Mouse (Mus musculus) G1E (cell line): ENCODE measurements around the gene Tas1r1. TPM values are rescaled to one million over a fixed set of nuclear protein-coding genes. Genes with fewer than 3 reads are reported as not detected.

Experiments
- ATAC-seq: 2 replicates; pipeline ENCODE4 v1.8.0; 2016; ENCODE audit warnings: mild to moderate bottlenecking; ENCODE audit not compliant: insufficient number of reproducible peaks, poor library complexity, low FRiP score, severe bottlenecking; ENCODE audit errors: extremely low read depth
- DNase-seq: peaks from one replicate; pipeline ENCODE4 v3.0.0; 2012; ENCODE audit warnings: low spot score
- H3K27me3 ChIP-seq: 2 replicates; pipeline ENCODE4 v1.6.1; 2012; ENCODE audit warnings: mild to moderate bottlenecking, low read length, inconsistent platforms; ENCODE audit not compliant: insufficient read depth
- H3K36me3 ChIP-seq: replicated peaks from 2 replicates; pipeline ENCODE3; 2012; ENCODE audit warnings: mild to moderate bottlenecking, inconsistent platforms
- H3K4me1 ChIP-seq: 2 replicates; pipeline ENCODE4 v1.6.1; 2012; ENCODE audit warnings: low read depth, low read length, inconsistent platforms, mixed read lengths; ENCODE audit not compliant: insufficient read depth
- H3K4me3 ChIP-seq: 2 replicates; pipeline ENCODE4 v1.5.1; 2012; ENCODE audit warnings: low read depth, mild to moderate bottlenecking, inconsistent platforms, low read length, moderate library complexity, mixed read lengths
- H3K9me3 ChIP-seq: replicated peaks from 2 replicates; pipeline ENCODE4 v1.6.1; 2012; ENCODE audit warnings: inconsistent platforms
- CTCF ChIP-seq: IDR thresholded peaks from 2 replicates; pipeline ENCODE4 v1.5.1; 2012; ENCODE audit warnings: low read depth, low read length, inconsistent platforms, mixed read lengths
- GATA1 ChIP-seq: IDR thresholded peaks from 2 replicates; pipeline ENCODE4 v1.6.1; 2012; ENCODE audit warnings: borderline replicate concordance, low read length, inconsistent platforms, mixed read lengths
- GATA2 ChIP-seq: IDR thresholded peaks from 2 replicates; pipeline ENCODE4 v1.6.1; 2012; ENCODE audit warnings: low read depth, low read length, inconsistent platforms, borderline replicate concordance
- POLR2AphosphoS5 ChIP-seq: IDR thresholded peaks from 2 replicates; pipeline ENCODE4 v1.6.1; 2012; ENCODE audit warnings: low read depth, low read length, inconsistent platforms; ENCODE audit not compliant: insufficient replicate concordance
- TAL1 ChIP-seq: conservative IDR thresholded peaks from 2 replicates; pipeline ENCODE4 v1.6.1; 2012; ENCODE audit warnings: low read depth, low read length, inconsistent platforms, mixed read lengths
- polyA plus RNA-seq: library from polyadenylated mRNA; stranded (reverse); fragments of >175 nt; gene quantifications from 2 replicates; pipeline ENCODE4 v1.2.3, GENCODE M21; 2012
- total RNA-seq, 2 experiments: library from RNA; stranded (forward) in 1 of 2; stranded (reverse) in 1 of 2; fragments of 200-1000 nt in 1 of 2; fragments of >200 nt in 1 of 2; fragmentation: Nextera tagmentation in 1 of 2; gene quantifications; 2 replicates each; pipeline ENCODE4 v1.2.3; 2014 to 2017

The Tas1r1 gene
- total and polyA plus RNA-seq, 3 experiments = 0.02 to 0.27 TPM; not detected in 1

- no peak for TF ChIP-seq GATA2
- TF ChIP-seq GATA1 = no peak
- no peak for TF ChIP-seq TAL1
- TF ChIP-seq CTCF = no peak
- no peak for TF ChIP-seq POLR2AphosphoS5
- H3K27me3 ChIP-seq = peaks cover 49% of the 10 kb centered on the region
Measured at GRCm38 (mm10) chr4:151996173-151996950, 42.0 kb downstream of the Tas1r1 start, which contains the start of gene Phf13. TSS of gene Phf13 (minus strand) at chr4:151996258.

GRCm38 (mm10) chr4:151995371-151996172, 42.8 kb downstream of the Tas1r1 start:
- H3K27me3 ChIP-seq = peaks cover 53% of the 10 kb centered on the region
- peaks cover 25% of the 10 kb centered on the region for H3K36me3 ChIP-seq
- peaks cover 63% of the 10 kb centered on the region for H3K4me1 ChIP-seq
- ATAC-seq (no peak), DNase-seq (no peak)
- H3K9me3 ChIP-seq = no peaks in the 10 kb centered on the region
- H3K4me3 ChIP-seq = peak overlapping the region; percentile 87
- TF ChIP-seq CTCF (no peak), GATA1 (no peak), TAL1 (no peak), GATA2 (no peak), POLR2AphosphoS5 (no peak)

More at GRCm38 (mm10) chr4:151996173-151996950, 42.0 kb downstream of the Tas1r1 start, which contains the start of gene Phf13:
- H3K4me3 ChIP-seq = peak within 1 kb of the TSS; percentile 87
- peaks cover 17% of the 10 kb centered on the region for H3K36me3 ChIP-seq
- peak; percentile 88 for ATAC-seq
- peaks cover 66% of the 10 kb centered on the region for H3K4me1 ChIP-seq
- DNase-seq = peak; percentile 93
- H3K9me3 ChIP-seq = no peaks in the 10 kb centered on the region

- H3K27me3 ChIP-seq = peaks cover 55% of the 10 kb centered on the region
- peaks cover 54% of the 10 kb centered on the region for H3K4me1 ChIP-seq
- DNase-seq (peak; percentile 71), ATAC-seq (peak; percentile 73)
- H3K36me3 ChIP-seq = peaks cover 28% of the 10 kb centered on the region
- H3K4me3 ChIP-seq = peak overlapping the region; percentile 87
- no peaks in the 10 kb centered on the region for H3K9me3 ChIP-seq
- peak; percentile 74 for TF ChIP-seq TAL1
- TF ChIP-seq GATA2 = 0 out of 2 replicates have a peak, but pooled peaks have one; percentile 42
- TF ChIP-seq GATA1 = no peak
Measured at GRCm38 (mm10) chr4:151994228-151995171, 43.9 kb downstream of the Tas1r1 start.

GRCm38 (mm10) chr4:151993035-151993434, 45.3 kb downstream of the Tas1r1 start:
- DNase-seq = no peak
- ATAC-seq = no peak
- H3K4me1 ChIP-seq = peaks cover 60% of the 10 kb centered on the region
- H3K36me3 ChIP-seq = peaks cover 28% of the 10 kb centered on the region
- TF ChIP-seq TAL1 (no peak), CTCF (no peak), POLR2AphosphoS5 (no peak), GATA1 (no peak), GATA2 (no peak)
- H3K4me3 ChIP-seq = no peak overlapping the region
- peaks cover 63% of the 10 kb centered on the region for H3K27me3 ChIP-seq
- no peaks in the 10 kb centered on the region for H3K9me3 ChIP-seq

- peaks cover 54% of the 10 kb centered on the region for H3K4me1 ChIP-seq
- DNase-seq = no peak
- no peak overlapping the region for H3K4me3 ChIP-seq
- TF ChIP-seq POLR2AphosphoS5 (no peak), CTCF (no peak), GATA1 (no peak), GATA2 (no peak), TAL1 (no peak)
- peaks cover 63% of the 10 kb centered on the region for H3K27me3 ChIP-seq
- no peaks in the 10 kb centered on the region for H3K9me3 ChIP-seq
- H3K36me3 ChIP-seq = peaks cover 28% of the 10 kb centered on the region
- no peak for ATAC-seq
Measured at GRCm38 (mm10) chr4:151992091-151992490, 46.3 kb downstream of the Tas1r1 start.

GRCm38 (mm10) chr4:151989110-151989488, 49.3 kb downstream of the Tas1r1 start:
- peaks cover 50% of the 10 kb centered on the region for H3K4me1 ChIP-seq
- ATAC-seq (no peak), DNase-seq (no peak)
- H3K9me3 ChIP-seq = no peaks in the 10 kb centered on the region
- peaks cover 32% of the 10 kb centered on the region for H3K36me3 ChIP-seq
- TF ChIP-seq CTCF = no peak
- no peak for TF ChIP-seq GATA1
- no peak for TF ChIP-seq GATA2
- TF ChIP-seq TAL1 = no peak
- TF ChIP-seq POLR2AphosphoS5 = no peak
- peak overlapping the region; percentile 77; the same call in 1 of the 2 replicates for H3K4me3 ChIP-seq
- peaks cover 74% of the 10 kb centered on the region for H3K27me3 ChIP-seq
